Mouse (Mus musculus) gastrocnemius, adult 8-10 months (tissue): ENCODE measurements around the gene Cyth3. TPM values are rescaled to one million over a fixed set of nuclear protein-coding genes. Genes with fewer than 3 reads are reported as not detected.

Source experiments
- DNase-seq, 2 experiments: peaks; one replicate each; pipeline ENCODE4 v3.0.0; 2022; ENCODE audit warnings: low spot score in 2 of 2
- total RNA-seq, 4 experiments: library from RNA; stranded (reverse); gene quantifications; 2 replicates each; pipeline ENCODE4 v1.2.4; 2022

Cyth3 gene
- total RNA-seq, 4 experiments from 2014 or later, result 5.8 to 10.3 (median 9.2) TPM

GRCm38 (mm10) chr5:143634550-143635112 lies 12.4 kb downstream of the Cyth3 start:
- DNase-seq, result no peak

GRCm38 (mm10) chr5:143635358-143635757 lies 13.1 kb downstream of the Cyth3 start:
- DNase-seq, result no peak

- DNase-seq, result no peak
Measured at GRCm38 (mm10) chr5:143636173-143636572, 13.9 kb downstream of the Cyth3 start.

GRCm38 (mm10) chr5:143637832-143638420 lies 15.7 kb downstream of the Cyth3 start:
- DNase-seq, result no peak

- DNase-seq, result no peak
Measured at GRCm38 (mm10) chr5:143638516-143639270, 16.4 kb downstream of the Cyth3 start.

- DNase-seq, result no peak
Measured at GRCm38 (mm10) chr5:143639329-143639728, 17.1 kb downstream of the Cyth3 start.

GRCm38 (mm10) chr5:143639810-143640209 lies 17.6 kb downstream of the Cyth3 start:
- no peak for DNase-seq

GRCm38 (mm10) chr5:143641503-143641902 lies 19.3 kb downstream of the Cyth3 start:
- DNase-seq, result no peak

GRCm38 (mm10) chr5:143642262-143642831 lies 20.1 kb downstream of the Cyth3 start:
- DNase-seq, result no peak

- DNase-seq, result no peak
Measured at GRCm38 (mm10) chr5:143645976-143646375, 23.7 kb downstream of the Cyth3 start.

GRCm38 (mm10) chr5:143647412-143647811 lies 25.2 kb downstream of the Cyth3 start:
- DNase-seq, result no peak

- DNase-seq, result no peak
Measured at GRCm38 (mm10) chr5:143648058-143648457, 25.8 kb downstream of the Cyth3 start.

- DNase-seq, result no peak
Measured at GRCm38 (mm10) chr5:143649168-143649567, 26.9 kb downstream of the Cyth3 start.

- DNase-seq, result no peak
Measured at GRCm38 (mm10) chr5:143651855-143652631, 29.8 kb downstream of the Cyth3 start.

GRCm38 (mm10) chr5:143653497-143653896 lies 31.2 kb downstream of the Cyth3 start:
- no peak for DNase-seq

GRCm38 (mm10) chr5:143654670-143655510 lies 32.6 kb downstream of the Cyth3 start:
- no peak for DNase-seq

GRCm38 (mm10) chr5:143655511-143655943 lies 33.3 kb downstream of the Cyth3 start:
- no peak for DNase-seq

GRCm38 (mm10) chr5:143656708-143657245 lies 34.5 kb downstream of the Cyth3 start:
- no peak for DNase-seq

GRCm38 (mm10) chr5:143659021-143659523 lies 36.8 kb downstream of the Cyth3 start:
- DNase-seq, result no peak

GRCm38 (mm10) chr5:143663074-143663687 lies 40.9 kb downstream of the Cyth3 start:
- DNase-seq, result no peak
